Mouse (Mus musculus): ENCODE results near the gene Sike1.

DNA sequence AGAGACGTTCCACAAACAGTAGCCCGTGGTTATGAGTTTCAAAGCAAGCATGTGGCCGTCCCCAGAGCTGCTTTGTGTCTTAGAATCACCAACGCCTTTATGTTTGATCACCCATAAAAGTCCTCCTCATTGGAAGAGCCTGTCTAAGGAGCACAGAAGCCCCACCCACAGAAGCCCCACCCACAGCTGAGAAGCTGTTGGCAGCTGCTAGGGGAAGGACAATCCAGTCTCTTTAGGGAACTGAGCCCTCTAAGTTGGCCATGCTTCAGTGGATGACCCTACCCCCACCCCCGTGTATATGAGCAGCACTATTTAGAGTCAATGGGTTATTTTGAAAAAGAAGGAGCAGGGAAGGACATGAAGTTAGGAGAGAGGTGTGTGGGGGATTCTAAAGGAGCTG is 48.6 kb upstream of the Sike1 start:
- no peak for TF ChIP-seq CTCF (IDR thresholded peaks at IDR 0.05; ENCODE audit: insufficient read depth, low read depth, low read length)
- TF ChIP-seq POLR2A (IDR thresholded peaks at IDR 0.05; ENCODE audit: insufficient read depth, low read depth, low read length), result no peak

Data from olfactory bulb, adult 2 months (tissue).